Mouse (Mus musculus) olfactory bulb, adult 2 months (tissue): ENCODE data around the gene Slc35d2. TPM values are rescaled to one million over a fixed set of nuclear protein-coding genes. Genes with fewer than 3 reads are reported as not detected.
"Not testable (repeated sequence)": the region's sequence is repeated elsewhere in the genome, so short reads cannot be mapped to it uniquely, and the experiment has no call there.

Source experiments
- H3K27ac ChIP-seq: fragments of 200-500 bp; 2 replicates; pipeline ENCODE4 v1.5.1; 2012; ENCODE audit warnings: low read depth, low read length; ENCODE audit not compliant: insufficient read depth
- H3K4me1 ChIP-seq: fragments of 200-500 bp; 2 replicates; pipeline ENCODE4 v1.6.1; 2012; ENCODE audit warnings: low read length; ENCODE audit not compliant: control insufficient read depth, insufficient read depth
- H3K4me3 ChIP-seq: fragments of 200-500 bp; 2 replicates; pipeline ENCODE4 v1.5.1; 2012; ENCODE audit warnings: mild to moderate bottlenecking, low read depth, low read length, moderate library complexity; ENCODE audit not compliant: insufficient read depth
- CTCF ChIP-seq: fragments of 200-500 bp; IDR thresholded peaks from 2 replicates; pipeline ENCODE4 v1.5.1; 2012; ENCODE audit warnings: low read depth, mild to moderate bottlenecking, low read length, moderate library complexity; ENCODE audit not compliant: insufficient read depth
- POLR2A ChIP-seq: fragments of 200-500 bp; IDR thresholded peaks from 2 replicates; pipeline ENCODE4 v1.6.1; 2012; ENCODE audit warnings: mild to moderate bottlenecking, low read depth, low read length, moderate library complexity; ENCODE audit not compliant: insufficient read depth
- WGBS: fragments of 180-500 bp; shearing (Covaris S2); methylation state at CpG from one replicate; pipeline ENCODE4 v1.1.7; 2018; 5-methylcytosine and 5-hydroxymethylcytosine counted together
- polyA plus RNA-seq: library from polyadenylated mRNA; stranded (reverse); fragments of >200 nt; gene quantifications from 2 replicates; pipeline ENCODE4 v1.2.4, GENCODE M21; 2012; ENCODE audit warnings: low replicate concordance; ENCODE audit not compliant: missing spikeins, insufficient read depth, insufficient read length

The Slc35d2 gene
- polyA plus RNA-seq, 1 experiment: not detected

DNA sequence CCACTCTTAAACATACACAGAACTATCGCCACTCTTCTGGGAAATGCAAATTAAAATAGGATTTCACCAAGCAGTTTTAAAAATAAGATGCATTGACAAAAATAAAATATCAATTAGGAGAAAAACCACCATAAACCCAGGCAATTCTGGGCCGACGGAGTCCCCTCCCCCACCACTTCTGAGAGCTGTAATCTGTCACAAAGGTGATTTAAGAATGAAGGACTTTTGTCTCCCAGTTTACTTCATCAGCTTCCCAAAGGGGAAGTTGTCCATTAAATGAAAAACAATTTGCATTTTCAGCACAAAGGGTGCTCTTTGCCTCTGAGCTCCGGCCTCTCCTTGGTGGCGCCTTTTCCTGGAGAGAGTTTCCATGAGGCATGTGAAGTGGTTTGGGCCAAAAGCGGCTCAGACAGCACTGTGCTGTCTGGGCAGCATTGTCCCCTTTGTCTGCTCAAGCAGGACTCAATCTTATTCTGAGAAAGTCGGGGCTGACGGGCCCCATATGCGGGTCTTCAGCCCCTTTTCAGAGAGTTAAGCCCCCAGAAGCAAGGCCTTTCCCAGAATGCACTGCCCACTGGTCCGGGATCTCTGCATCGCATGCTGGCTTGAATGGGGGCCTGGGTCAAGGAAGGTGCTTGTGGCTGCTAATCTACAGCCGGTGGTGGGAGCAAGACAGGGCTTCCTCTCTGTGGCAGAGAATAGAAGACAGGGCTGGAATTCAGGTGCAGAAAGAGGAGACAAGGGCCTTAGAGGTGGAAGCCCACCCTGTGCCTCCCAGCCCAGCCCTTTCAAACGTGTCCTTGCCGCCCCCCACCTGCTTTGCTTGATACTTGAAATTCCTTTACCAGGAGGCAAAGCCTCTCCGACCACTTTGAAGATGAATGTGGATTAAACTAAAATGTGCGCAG, 47.9 kb downstream of the Slc35d2 start:
- Histone ChIP-seq H3K4me3 (no peak overlapping the region), H3K27ac (no peak overlapping the region), H3K4me1 (0 out of 2 replicates have a peak, but pooled peaks cover 4% of the 10 kb centered on the region)
- 41% methylated on average over 16 of the region's 16 CpGs for WGBS
- TF ChIP-seq POLR2A (no peak), CTCF (no peak)

DNA sequence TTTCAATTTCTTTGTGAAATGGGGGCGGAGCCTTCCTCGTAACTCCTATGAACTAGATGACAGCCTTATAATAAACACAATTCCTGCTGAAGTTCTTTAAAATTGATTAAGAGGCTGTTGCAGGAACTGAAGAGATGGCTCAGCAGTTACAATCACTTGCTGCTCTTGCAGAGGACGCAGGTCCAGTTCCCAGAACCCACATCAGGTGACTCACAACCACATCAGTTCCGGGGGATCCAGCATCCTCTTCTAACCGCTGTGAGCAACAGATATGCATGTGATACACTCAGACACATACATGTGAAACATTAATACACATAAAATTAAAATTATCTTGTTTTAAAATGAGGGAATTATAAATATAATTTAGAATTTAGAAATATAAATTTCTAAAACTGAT, 51.6 kb downstream of the Slc35d2 start:
- H3K4me3 ChIP-seq: no peak overlapping the region
- no peak for TF ChIP-seq CTCF
- no peak for TF ChIP-seq POLR2A
- WGBS: 91% methylated on average over 5 of the region's 5 CpGs
- H3K27ac ChIP-seq: no peak overlapping the region
- H3K4me1 ChIP-seq: 0 out of 2 replicates have a peak, but pooled peaks cover 4% of the 10 kb centered on the region

DNA sequence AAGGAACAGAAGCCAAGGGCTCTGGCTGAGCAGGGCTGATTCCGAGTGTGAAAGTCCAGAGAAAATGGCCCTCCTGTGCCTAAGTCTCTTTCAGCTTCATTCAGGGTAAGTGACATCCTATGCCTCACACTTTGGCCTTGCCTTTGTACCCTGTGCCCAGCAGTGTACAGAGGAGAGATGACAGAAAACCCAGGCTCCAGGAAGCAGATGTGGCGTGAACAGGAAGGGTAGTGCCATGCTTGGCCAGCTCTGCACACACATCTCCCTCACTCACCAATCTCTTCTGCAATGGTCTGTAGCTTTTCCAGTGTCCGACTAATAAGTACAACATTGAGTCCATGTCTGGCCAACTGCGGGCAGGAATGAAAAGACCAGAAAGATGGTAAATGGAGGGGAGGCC, 53.1 kb downstream of the Slc35d2 start:
- WGBS: 80% methylated on average over 4 of the region's 4 CpGs
- no peak overlapping the region for H3K27ac ChIP-seq
- TF ChIP-seq POLR2A (no peak), CTCF (no peak)
- no peaks in the 10 kb centered on the region for H3K4me1 ChIP-seq
- no peak overlapping the region for H3K4me3 ChIP-seq

DNA sequence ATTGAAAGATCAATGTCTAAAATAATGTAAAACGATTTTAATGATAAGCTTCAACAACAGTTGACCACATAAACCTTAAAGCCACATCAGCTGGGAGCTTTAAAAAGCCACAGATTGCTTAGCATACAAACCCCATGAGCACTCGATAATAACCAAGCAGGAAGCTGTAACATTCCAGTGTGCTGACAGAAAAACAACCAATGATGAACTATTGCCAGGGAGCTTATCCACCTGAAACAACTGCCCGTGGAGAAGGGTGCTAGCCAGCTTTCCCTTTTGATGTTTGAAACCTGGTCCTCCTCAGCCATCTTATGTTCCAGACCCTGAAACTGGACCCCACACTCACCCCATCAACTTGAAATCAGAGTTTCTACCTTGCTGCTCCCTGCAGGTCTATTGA, 62.5 kb downstream of the Slc35d2 start:
- TF ChIP-seq POLR2A (no peak), CTCF (no peak)
- Histone ChIP-seq H3K4me3 (no peak overlapping the region), H3K4me1 (no peaks in the 10 kb centered on the region), H3K27ac (no peak overlapping the region)
- WGBS: 68% methylated on average over 3 of the region's 3 CpGs

DNA sequence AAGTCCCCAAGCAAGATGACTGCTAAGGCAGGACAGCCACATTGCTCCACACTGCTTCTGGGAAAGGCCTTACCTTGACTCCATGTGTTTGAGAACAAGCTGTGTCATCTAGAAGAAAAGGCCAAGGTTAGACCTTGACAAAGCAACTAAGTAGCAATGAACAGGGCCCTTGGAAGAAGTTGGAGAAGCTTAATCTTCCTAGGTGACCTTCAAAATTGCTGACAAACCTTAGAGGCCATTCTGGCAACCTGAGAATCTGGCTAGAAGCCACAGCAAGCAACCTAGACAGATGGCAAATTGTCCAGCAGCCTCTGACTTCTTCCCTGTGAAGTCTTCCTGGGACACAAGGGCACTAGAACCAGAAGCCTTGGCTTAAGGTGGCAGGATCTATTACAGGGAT, 64.9 kb downstream of the Slc35d2 start:
- H3K27ac ChIP-seq: no peak overlapping the region
- H3K4me3 ChIP-seq: no peak overlapping the region
- no peak for TF ChIP-seq POLR2A
- no peak for TF ChIP-seq CTCF
- H3K4me1 ChIP-seq: no peaks in the 10 kb centered on the region

DNA sequence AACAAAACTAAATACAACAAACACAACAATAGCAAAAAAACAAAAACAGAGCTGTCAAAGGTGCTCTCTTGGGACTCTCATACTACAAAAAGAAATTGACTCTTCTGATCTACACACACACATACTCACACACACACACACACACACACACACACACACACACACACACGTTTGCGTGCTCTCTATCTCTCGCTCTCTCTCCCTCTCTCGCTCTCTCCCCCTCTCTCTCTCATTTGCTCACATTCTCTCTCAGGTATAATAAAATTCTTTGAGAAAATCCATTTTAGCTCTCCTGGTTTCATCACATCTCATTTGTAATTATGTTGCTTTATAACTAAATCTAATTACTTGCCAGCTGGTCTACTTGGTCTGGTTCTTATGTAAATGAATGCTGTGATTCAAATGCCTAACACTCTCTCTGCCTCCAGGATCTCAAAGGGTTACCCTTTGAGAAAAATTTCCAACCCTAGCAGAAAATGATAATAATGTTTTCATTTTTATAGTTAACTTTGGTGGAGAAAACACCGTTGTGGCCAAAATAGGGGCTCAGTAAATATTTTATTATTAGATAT, 68.1 kb downstream of the Slc35d2 start:
- Histone ChIP-seq H3K4me3 (no peak overlapping the region), H3K27ac (no peak overlapping the region), H3K4me1 (no peaks in the 10 kb centered on the region)
- WGBS: 89% methylated on average over 5 of the region's 5 CpGs
- TF ChIP-seq POLR2A (no peak), CTCF (no peak)

DNA sequence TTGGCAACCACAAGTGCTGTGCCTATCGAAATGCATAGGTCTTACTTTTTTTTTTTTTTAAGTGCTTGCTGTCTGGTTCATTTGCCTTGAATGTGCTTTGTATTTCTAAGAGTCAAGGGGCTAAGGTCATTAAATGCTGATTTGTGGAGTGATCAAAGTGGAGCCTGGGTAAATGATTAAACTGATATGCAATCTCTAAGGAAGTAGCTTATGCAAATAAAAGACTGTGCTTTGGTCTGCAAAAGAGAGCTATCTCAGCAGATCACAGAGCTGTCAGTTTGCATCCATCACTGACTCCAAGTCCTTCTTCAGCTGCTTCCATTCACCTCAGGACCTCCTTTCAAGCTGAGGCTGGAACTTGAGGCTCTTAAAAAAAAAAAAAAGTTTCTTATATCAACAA, 75.2 kb downstream of the Slc35d2 start:
- TF ChIP-seq POLR2A: no peak
- no peaks in the 10 kb centered on the region for H3K4me1 ChIP-seq
- WGBS: 67% methylated on average over 1 of the region's 1 CpGs
- no peak overlapping the region for H3K4me3 ChIP-seq
- H3K27ac ChIP-seq: no peak overlapping the region

DNA sequence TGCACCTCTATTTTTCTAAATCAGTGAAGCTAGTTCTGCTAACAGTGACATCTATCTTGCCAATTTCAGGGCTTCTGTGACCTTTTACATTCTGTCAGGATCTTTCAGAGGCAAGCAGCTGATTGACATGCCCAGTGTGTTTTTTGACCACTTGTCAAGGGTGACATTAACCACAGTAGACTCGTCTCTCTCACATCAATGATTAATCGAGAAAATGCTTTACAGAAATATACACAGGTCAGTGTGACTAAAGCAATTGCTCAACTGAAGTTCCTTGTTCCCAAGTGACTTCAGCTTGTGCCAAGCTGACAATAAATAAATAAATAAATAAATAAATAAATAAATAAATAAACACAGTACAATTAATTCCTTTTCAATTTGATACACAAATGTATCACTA, 76.9 kb downstream of the Slc35d2 start:
- not testable (repeated sequence) for H3K27ac ChIP-seq, H3K4me1 ChIP-seq, H3K4me3 ChIP-seq
- 89% methylated on average over 2 of the region's 2 CpGs for WGBS

DNA sequence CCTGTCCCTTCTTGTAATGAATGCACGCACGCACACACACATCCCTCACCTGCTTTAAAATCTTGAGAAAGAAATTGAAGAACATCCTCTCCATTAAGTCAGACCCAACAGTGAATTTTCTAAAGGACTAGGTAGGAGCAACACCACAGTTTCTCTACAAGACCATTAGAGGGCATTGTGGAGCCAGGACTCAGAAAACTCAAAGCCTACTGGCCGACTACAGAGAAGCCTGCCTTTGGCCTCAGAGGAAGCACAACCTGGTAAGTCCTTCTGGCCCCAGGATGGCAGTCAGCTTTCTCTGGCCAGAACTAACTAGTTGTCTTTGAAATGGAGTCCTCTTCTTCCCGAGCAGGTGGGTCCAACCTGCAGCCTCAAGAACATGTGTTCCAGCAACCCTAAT, 78.3 kb downstream of the Slc35d2 start:
- Histone ChIP-seq H3K4me3 (no peak overlapping the region), H3K27ac (no peak overlapping the region), H3K4me1 (no peaks in the 10 kb centered on the region)
- 64% methylated on average over 4 of the region's 4 CpGs for WGBS
- no peak for TF ChIP-seq POLR2A
- TF ChIP-seq CTCF: no peak

DNA sequence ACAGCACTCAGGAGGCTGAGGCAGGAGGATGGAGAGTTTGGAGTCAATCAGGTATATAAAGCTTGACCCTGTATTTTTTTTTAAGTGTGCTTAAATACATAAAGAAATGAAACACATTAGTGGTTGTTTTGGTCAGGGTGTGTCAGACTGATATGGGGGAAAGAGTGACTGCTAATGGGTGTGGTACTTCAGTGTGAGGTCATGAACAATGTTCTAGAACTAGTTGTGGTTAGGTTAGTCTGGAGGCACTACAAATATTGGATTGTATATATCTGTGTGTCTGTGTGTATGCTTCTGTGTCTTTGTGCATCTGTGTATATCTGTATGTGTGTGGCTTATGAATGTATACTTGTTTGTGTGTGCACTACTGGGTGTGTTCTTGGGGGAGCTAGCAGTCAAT, 79.6 kb downstream of the Slc35d2 start:
- H3K4me1 ChIP-seq: no peaks in the 10 kb centered on the region
- H3K4me3 ChIP-seq: no peak overlapping the region

More for the DNA sequence above, 79.6 kb downstream of the Slc35d2 start:
- H3K27ac ChIP-seq: no peak overlapping the region
- TF ChIP-seq CTCF (no peak), POLR2A (no peak)
